Mouse (Mus musculus) heart, postnatal 0 days (tissue): ENCODE data around the gene Gcgr.

Experiments used
- CTCF ChIP-seq: IDR thresholded peaks from 2 replicates; pipeline ENCODE4 v1.5.1; 2016; ENCODE audit warnings: antibody characterized with exemption, control low read depth, low read depth
- EP300 ChIP-seq: IDR thresholded peaks from 2 replicates; pipeline ENCODE4 v1.6.1; 2016; ENCODE audit warnings: antibody characterized with exemption, low read depth

DNA sequence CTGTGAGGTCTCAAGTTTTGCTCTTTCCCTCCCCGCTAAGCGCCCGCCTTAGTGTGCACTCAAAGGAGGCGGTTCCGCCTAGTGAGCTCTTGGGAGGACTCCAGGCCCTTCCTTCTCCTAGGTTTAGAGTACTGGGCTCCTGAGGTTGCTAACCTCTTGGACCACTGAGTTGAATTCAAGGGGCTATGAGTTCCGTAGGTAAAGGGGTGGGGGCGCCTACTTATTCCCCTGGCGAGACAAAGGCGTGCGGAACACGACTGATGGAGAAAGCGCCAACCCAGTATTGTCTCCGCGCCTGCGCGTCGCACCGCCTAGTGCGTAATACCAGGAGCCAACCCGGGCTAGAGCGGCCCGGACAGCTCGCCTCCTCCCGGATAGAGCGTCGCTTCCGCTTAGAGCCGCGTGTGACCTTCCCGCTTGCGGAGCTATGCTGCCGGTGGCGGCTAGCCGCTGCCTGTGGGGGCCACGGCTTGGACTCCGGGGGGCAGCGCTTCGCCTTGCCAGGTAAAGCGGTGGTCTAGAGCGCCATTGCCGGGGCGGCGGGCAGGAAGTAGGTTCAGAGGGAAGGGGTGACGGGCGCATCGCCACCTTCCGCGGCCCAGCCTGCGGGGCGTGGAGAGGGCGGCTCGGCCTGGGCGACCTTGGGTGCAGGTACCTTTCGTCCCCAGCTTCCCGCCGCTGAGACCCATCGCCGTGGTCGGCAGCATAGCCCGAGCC lies 46.1 kb upstream of the Gcgr start, which contains the start of gene Mrpl12:
- TF ChIP-seq CTCF (0 out of 2 replicates have a peak, but pooled peaks have one; percentile 0), EP300 (peak; percentile 88)
